Mouse (Mus musculus) neutrophil, adult 5-6 weeks (primary cell): ENCODE measurements at regions not wholly inside any gene's neighbourhood (a gene's known extent, or its start where the extent isn't known, plus 50 kb on each side); places are given as distances from the start of the nearest gene placed in this dataset.
A peak's percentile ranks its signal among the peaks of the same experiment; 100 is the strongest.

Experiments
- ATAC-seq: fragments of 151-379, 151-347 bp; 2 replicates; pipeline ENCODE4 v1.8.0; 2017; ENCODE audit warnings: mild to moderate bottlenecking, moderate TSS enrichment; ENCODE audit not compliant: insufficient number of reproducible peaks, poor library complexity, low FRiP score, severe bottlenecking; ENCODE audit errors: extremely low read depth

DNA sequence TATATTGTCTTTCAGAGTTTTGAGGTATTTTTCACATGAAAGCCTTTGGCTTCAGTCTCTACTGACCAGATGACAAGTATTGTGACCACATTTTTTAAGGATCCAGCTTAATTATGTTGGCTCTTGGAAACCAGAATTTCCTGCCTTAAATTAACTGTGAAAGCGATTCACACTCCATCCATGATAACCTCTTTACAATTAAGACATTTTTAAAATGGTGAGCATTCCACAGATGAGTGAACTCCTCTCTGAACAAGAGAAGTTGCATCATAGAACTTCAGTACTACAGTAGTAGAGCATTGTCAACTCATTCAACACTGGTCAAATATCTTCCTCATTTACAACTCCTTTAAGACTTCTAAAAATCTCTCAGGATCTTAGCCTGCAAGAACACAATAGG lies 369.3 kb upstream of the Cblb start:
- no peak for ATAC-seq

DNA sequence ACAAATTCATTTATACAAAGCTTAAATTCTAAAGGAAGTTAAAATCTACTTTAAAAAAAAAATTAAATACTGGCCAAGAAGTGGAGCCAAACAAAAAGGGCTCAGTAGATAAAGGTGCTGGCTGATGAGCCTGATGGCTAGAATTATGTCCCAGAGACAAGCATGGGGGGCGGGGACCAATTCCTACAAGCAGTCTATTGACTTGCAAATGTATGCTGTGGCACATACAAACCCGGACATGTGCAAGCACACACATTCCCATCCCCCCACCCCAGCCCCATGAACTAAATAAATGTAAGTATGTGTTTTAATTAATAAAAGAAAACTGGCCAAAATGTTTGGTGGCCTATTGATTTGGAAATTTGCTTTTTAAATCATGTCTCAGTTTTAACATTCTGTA lies 366.7 kb upstream of the Cblb start:
- ATAC-seq: no peak

- ATAC-seq: peak; percentile 56; the same call in 1 of the 2 replicates
These were observed 355.9 kb upstream of the Cblb start for GRCm38 (mm10) chr16:51675101-51675500.

DNA sequence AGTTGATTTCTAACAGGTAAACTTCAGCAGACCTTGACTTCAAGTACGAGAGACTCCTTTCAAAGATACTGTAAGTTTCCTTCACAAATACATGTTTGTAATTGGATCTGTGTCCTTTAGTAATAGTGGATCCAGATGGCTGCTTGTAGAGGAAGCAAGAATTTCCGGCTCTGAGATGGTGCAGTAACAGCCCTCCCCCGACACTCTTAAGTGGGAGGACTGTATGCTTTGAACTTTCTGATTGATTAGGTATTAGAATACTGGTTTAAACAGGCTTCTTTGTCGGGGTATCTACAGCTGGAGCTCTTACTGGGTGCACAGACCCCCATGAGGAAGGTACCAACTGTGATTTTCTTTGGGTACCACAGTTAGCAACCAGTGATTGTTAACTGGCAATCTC lies 355.0 kb upstream of the Cblb start:
- no peak for ATAC-seq

DNA sequence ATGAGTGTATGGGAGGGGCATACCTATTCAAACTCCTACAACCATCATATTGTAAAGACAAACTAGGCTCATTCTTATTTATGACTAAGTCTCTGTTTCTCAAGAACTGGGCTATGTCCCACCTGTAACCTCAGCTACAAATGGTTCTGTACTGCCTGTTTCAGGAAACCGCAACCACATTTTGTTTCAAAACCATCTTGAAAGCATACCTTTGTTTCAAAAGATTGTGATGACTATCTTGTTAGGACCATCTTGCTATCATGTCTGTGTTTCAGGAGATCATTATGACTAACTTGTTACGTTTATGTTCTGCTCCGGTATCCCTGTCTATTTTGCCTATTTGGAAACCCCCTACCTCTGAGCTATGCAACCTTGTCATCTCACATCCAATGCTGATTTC lies 340.2 kb upstream of the Cblb start:
- ATAC-seq: peak; percentile 51; the same call in 1 of the 2 replicates

DNA sequence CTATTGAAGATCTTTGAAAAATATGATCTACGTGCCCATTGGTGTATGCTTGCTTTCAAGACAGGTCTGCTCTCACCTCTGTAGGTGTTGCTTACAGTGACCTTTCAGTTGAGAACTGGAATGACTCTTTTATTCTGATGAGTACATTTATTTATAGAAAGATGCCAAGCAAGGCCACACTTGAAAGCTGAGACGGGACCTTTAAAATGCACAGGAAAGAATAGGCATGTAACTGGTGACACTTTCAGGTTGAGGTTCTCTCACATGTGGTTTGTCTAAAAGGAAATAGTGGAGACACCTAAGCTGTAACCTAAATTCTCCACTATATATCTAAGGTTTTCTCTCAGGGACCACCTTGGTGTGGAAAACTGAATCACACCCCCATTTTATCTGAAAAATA lies 326.0 kb upstream of the Cblb start:
- ATAC-seq: peak; percentile 33; the same call in 1 of the 2 replicates

- no peak for ATAC-seq
These were observed 312.3 kb upstream of the Cblb start for GRCm38 (mm10) chr16:51718695-51719094.

GRCm38 (mm10) chr16:51719637-51720036 lies 311.4 kb upstream of the Cblb start:
- ATAC-seq: 0 out of 2 replicates have a peak, but pooled peaks have one; percentile 13

GRCm38 (mm10) chr16:51722682-51723081 lies 308.3 kb upstream of the Cblb start:
- no peak for ATAC-seq

DNA sequence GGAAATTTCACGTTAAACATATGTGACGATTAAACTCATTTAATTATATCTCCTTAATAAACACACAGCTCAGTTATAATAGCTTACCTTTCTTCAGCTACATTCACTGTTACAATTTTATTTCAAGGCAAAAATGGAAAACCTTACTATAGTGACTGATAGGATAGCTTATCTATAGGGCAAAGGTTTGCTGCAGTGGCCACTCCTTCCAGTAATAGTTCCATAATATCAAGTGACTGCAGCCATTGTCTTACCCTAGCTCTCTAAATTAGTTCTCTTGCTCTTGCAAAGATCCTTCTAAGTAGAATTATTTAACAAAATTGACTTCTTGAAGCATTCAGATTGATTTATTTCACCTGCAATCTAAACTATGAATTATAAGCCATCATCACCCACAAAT lies 289.1 kb upstream of the Cblb start:
- ATAC-seq: no peak

GRCm38 (mm10) chr16:51751878-51752277 lies 279.1 kb upstream of the Cblb start:
- ATAC-seq: no peak

GRCm38 (mm10) chr16:51758361-51759227 lies 272.4 kb upstream of the Cblb start:
- ATAC-seq: no peak

DNA sequence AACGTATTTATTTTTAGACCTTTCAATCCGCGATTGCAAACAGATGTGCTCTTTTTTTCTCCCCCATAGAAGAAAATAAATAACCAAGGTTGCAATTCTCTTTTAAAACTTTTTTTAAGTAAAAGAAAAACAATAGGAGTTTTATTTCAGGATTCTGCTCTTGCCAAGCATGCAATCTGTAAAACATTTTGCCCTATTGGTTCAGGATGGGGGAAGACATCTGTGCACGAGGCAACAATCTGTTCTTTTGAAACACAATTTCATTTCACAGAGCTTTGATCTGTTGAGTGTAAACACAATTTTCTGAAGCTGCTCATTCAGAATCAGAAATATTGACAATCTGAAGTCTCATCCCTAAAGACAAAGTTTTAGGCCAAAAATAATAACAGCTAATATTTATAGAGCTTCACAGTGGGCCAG lies 271.8 kb upstream of the Cblb start:
- no peak for ATAC-seq

- ATAC-seq: no peak
These were observed 263.5 kb upstream of the Cblb start for GRCm38 (mm10) chr16:51767556-51767955.

- no peak for ATAC-seq
These were observed 252.1 kb upstream of the Cblb start for GRCm38 (mm10) chr16:51778920-51779319.

DNA sequence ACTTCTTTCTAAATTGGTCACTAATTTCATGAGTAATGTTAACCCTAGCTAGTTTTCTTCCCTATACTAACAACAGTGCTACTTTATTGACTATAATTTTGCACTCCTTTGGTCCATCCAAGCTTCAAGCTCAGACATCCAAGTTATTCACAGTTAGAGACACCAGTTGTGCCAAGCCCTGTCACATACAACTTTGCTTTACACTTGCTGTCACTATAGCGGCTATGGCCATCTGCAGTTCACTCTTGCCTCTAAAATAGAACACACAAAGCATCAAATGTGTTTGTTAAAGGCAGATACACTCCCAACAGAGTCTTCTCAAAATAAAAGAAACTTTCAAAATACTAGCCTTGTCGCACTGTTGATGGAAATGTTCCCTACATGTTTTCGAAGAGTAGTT lies 236.0 kb upstream of the Cblb start:
- ATAC-seq: no peak

DNA sequence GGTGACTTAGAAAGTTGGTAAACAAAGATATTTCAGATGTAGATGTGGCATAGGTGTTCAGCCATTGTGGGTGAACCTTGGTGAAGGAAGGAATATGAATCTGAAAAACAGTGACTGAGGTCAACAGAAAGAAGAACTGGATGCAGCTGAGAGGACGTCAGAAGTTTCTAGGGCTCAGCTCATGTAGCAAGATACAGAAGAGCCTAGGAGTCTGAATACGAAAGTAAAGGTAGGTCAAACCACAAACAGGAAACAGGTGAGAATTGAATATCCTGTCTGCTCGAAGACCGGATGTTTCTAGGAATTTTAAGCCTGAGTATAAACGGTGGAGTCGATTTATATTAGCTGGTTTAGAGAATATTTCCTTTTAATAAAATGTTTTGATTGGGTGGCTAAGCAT lies 223.7 kb upstream of the Cblb start:
- ATAC-seq: peak; percentile 90

GRCm38 (mm10) chr16:51809120-51809519 lies 221.9 kb upstream of the Cblb start:
- ATAC-seq: no peak

GRCm38 (mm10) chr16:51811073-51811472 lies 220.0 kb upstream of the Cblb start:
- no peak for ATAC-seq

DNA sequence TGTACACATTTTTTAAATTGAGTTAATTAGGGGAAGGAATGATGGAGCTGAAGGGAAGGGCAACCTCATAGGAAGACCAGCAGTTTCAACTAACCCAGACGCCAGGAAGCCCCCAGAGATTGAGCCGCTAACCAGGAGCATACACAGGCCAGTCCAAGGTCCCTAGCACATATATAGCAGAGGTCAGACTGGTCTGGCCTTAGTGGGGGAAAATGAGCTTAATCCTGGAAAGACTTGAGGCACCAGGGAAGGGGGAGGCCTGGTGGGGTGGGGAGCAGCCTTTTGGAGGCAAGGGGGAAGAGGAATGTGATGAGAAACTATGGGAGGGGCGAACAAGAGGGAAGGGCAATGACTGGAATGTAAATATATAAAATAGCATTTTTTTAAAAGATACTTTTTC lies 188.3 kb upstream of the Cblb start:
- no peak for ATAC-seq

- no peak for ATAC-seq
These were observed 185.5 kb upstream of the Cblb start for GRCm38 (mm10) chr16:51845539-51845938.
